Mouse (Mus musculus): ENCODE data around the gene Frmd4b. TPM values are rescaled to one million over a fixed set of nuclear protein-coding genes. Genes with fewer than 3 reads are reported as not detected.
A peak's percentile ranks its signal among the peaks of the same experiment; 100 is the strongest.

Gene Frmd4b
- polyA plus RNA-seq, 1 experiment from 2014 or later = 13.7 TPM

- Histone ChIP-seq H3K9ac (ENCODE audit: low read depth, low read length) (no peak overlapping the region), H3K4me1 (ENCODE audit: control insufficient read depth, insufficient read depth, low read length) (0 out of 2 replicates have a peak, but pooled peaks cover 3% of the 10 kb centered on the region), H3K4me3 (ENCODE audit: low read length) (no peak overlapping the region), H3K27me3 (ENCODE audit: control insufficient read depth, insufficient read depth, low read length) (no peaks in the 10 kb centered on the region), H3K27ac (ENCODE audit: low read depth, low read length) (no peak overlapping the region), H3K9me3 (ENCODE audit: control insufficient read depth, low read length) (no peaks in the 10 kb centered on the region), H3K4me2 (replicated peaks; ENCODE audit: low read depth, low read length) (no peak overlapping the region), H3K36me3 (ENCODE audit: control insufficient read depth, insufficient read depth, low read length) (no peaks in the 10 kb centered on the region)
- 44% methylated on average over 4 of the region's 4 CpGs for WGBS
- ATAC-seq (ENCODE audit: low FRiP score, low TSS enrichment) = peak; percentile 70; the same call in 1 of the 2 replicates
These were observed 173.8 kb downstream of the Frmd4b start for GRCm38 (mm10) chr6:97443522-97443921.

GRCm38 (mm10) chr6:97441357-97441756 is 176.0 kb downstream of the Frmd4b start:
- Histone ChIP-seq H3K9me3 (ENCODE audit: control insufficient read depth, low read length) (no peaks in the 10 kb centered on the region), H3K9ac (ENCODE audit: low read depth, low read length) (no peak overlapping the region), H3K36me3 (ENCODE audit: control insufficient read depth, insufficient read depth, low read length) (no peaks in the 10 kb centered on the region), H3K4me1 (ENCODE audit: control insufficient read depth, insufficient read depth, low read length) (0 out of 2 replicates have a peak, but pooled peaks cover under 1% of the 10 kb centered on the region), H3K27me3 (ENCODE audit: control insufficient read depth, insufficient read depth, low read length) (no peaks in the 10 kb centered on the region), H3K4me2 (replicated peaks; ENCODE audit: low read depth, low read length) (no peak overlapping the region), H3K27ac (ENCODE audit: low read depth, low read length) (no peak overlapping the region), H3K4me3 (ENCODE audit: low read length) (no peak overlapping the region)
- no peak for ATAC-seq (ENCODE audit: low FRiP score, low TSS enrichment)
- WGBS = 66% methylated on average over 7 of the region's 7 CpGs

GRCm38 (mm10) chr6:97438918-97439645 is 178.3 kb downstream of the Frmd4b start:
- 68% methylated on average over 16 of the region's 16 CpGs for WGBS
- no peaks in the 10 kb centered on the region for H3K36me3 ChIP-seq (ENCODE audit: control insufficient read depth, insufficient read depth, low read length)
- no peak overlapping the region for H3K9ac ChIP-seq (ENCODE audit: low read depth, low read length)

GRCm38 (mm10) chr6:97434753-97435152 is 182.6 kb downstream of the Frmd4b start:
- Histone ChIP-seq H3K9me3 (ENCODE audit: control insufficient read depth, low read length) (no peaks in the 10 kb centered on the region), H3K9ac (ENCODE audit: low read depth, low read length) (no peak overlapping the region), H3K4me1 (ENCODE audit: control insufficient read depth, insufficient read depth, low read length) (no peaks in the 10 kb centered on the region), H3K4me2 (replicated peaks; ENCODE audit: low read depth, low read length) (no peak overlapping the region), H3K36me3 (ENCODE audit: control insufficient read depth, insufficient read depth, low read length) (no peaks in the 10 kb centered on the region), H3K4me3 (ENCODE audit: low read length) (no peak overlapping the region), H3K27ac (ENCODE audit: low read depth, low read length) (no peak overlapping the region), H3K27me3 (ENCODE audit: control insufficient read depth, insufficient read depth, low read length) (no peaks in the 10 kb centered on the region)
- ATAC-seq (ENCODE audit: low FRiP score, low TSS enrichment) = no peak
- WGBS = 79% methylated on average over 4 of the region's 4 CpGs

More at GRCm38 (mm10) chr6:97438918-97439645, 178.3 kb downstream of the Frmd4b start:
- Histone ChIP-seq H3K9me3 (ENCODE audit: control insufficient read depth, low read length) (no peaks in the 10 kb centered on the region), H3K4me1 (ENCODE audit: control insufficient read depth, insufficient read depth, low read length) (no peaks in the 10 kb centered on the region), H3K27ac (ENCODE audit: low read depth, low read length) (no peak overlapping the region), H3K4me3 (ENCODE audit: low read length) (no peak overlapping the region), H3K4me2 (replicated peaks; ENCODE audit: low read depth, low read length) (no peak overlapping the region), H3K27me3 (ENCODE audit: control insufficient read depth, insufficient read depth, low read length) (no peaks in the 10 kb centered on the region)
- ATAC-seq (ENCODE audit: low FRiP score, low TSS enrichment) = no peak

DNA sequence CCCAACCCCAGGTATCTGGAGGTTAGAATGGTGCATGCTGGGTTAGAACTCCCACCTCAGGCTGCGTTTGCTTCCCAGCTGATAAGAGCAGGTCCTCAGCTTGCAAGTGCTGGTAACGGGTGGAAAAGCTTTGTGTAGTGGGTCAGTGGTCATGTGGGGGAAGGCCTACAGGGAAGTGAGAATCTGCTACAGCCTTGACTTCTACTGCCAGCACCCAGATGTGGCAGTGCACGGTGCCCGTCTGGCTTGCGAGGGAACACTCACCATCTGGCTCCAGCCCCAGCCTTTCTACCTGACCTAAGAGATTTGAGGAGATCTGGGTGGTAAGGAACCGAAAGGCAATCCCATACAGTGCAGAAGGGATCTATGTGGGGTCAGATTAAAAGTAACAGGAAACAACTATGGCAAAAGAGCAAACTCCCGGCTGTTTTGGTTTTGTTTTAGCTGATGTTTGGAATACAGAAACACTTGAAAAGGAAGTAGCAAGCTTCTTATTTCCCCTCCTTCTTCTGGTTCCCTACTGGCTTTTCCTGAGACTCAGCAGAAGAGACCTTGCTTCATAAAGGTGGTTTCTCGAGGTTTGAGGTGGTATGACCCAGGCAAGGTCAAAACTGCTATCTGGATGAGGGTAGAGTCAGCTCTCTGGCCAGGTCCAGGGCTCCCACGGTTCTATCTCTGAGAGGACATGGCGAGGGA is 185.9 kb downstream of the Frmd4b start:
- Histone ChIP-seq H3K4me2 (replicated peaks; ENCODE audit: low read depth, low read length) (no peak overlapping the region), H3K4me3 (ENCODE audit: low read length) (no peak overlapping the region), H3K27ac (ENCODE audit: low read depth, low read length) (no peak overlapping the region), H3K4me1 (ENCODE audit: control insufficient read depth, insufficient read depth, low read length) (no peaks in the 10 kb centered on the region), H3K9me3 (ENCODE audit: control insufficient read depth, low read length) (no peaks in the 10 kb centered on the region), H3K36me3 (ENCODE audit: control insufficient read depth, insufficient read depth, low read length) (no peaks in the 10 kb centered on the region), H3K9ac (ENCODE audit: low read depth, low read length) (no peak overlapping the region), H3K27me3 (ENCODE audit: control insufficient read depth, insufficient read depth, low read length) (no peaks in the 10 kb centered on the region)
- 79% methylated on average over 10 of the region's 10 CpGs for WGBS
- no peak for ATAC-seq (ENCODE audit: low FRiP score, low TSS enrichment)

DNA sequence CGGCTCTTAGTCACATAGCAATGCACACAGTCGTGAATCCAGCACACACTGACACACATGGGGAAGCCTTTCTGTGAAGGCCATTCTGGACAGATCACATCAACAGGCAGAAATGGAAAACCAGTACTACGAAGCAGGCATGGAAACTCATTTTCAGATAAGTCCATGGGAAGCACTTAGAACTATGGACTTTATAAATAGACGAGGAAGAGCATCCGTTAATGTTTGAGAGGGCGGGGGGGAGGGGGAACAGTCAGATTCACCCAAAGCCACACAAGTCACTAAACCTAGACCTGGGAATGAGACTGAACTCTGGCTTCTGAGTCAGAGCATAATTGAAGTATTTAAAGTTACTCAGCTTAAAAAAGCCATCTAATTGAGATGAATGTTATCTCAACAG is 186.8 kb downstream of the Frmd4b start:
- H3K4me1 ChIP-seq (ENCODE audit: control insufficient read depth, insufficient read depth, low read length) = no peaks in the 10 kb centered on the region
- ATAC-seq (ENCODE audit: low FRiP score, low TSS enrichment) = no peak
- H3K4me2 ChIP-seq (replicated peaks; ENCODE audit: low read depth, low read length) = no peak overlapping the region
- no peak overlapping the region for H3K9ac ChIP-seq (ENCODE audit: low read depth, low read length)
- H3K9me3 ChIP-seq (ENCODE audit: control insufficient read depth, low read length) = no peaks in the 10 kb centered on the region
- no peaks in the 10 kb centered on the region for H3K36me3 ChIP-seq (ENCODE audit: control insufficient read depth, insufficient read depth, low read length)
- 82% methylated on average over 6 of the region's 6 CpGs for WGBS
- H3K27ac ChIP-seq (ENCODE audit: low read depth, low read length) = no peak overlapping the region
- H3K27me3 ChIP-seq (ENCODE audit: control insufficient read depth, insufficient read depth, low read length) = no peaks in the 10 kb centered on the region
- H3K4me3 ChIP-seq (ENCODE audit: low read length) = no peak overlapping the region

DNA sequence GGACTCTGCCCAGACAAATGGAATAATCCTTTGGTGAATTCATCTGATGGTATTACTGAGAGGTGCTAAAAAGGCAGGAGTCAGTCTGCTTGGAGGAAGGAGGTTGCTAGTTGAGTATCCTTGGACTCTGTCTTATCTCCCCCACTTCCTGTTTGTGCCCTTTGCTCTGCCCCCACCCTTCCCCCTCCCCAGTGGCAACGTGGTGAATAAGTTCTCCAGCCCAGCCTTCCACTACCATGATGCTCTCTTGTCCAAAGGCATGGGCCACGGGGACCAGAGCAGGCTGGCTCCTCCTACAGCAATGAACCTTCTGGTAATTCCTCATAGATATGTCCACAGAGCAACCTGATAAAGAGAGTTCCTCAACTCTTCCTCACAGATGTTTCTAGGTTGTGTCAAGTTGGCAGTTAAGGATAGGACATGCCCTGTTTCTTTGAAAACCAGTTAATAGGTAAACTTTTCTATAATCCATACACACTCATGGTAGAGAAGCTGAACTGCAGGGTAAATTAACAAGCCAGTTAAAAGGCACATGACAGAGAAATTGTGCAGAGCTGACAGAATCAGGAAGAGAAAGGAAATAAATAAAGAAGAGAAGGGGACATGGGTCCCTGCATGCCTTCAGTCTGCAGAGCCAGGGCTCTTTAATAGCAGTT is 187.5 kb downstream of the Frmd4b start:
- Histone ChIP-seq H3K27ac (ENCODE audit: low read depth, low read length) (no peak overlapping the region), H3K9me3 (ENCODE audit: control insufficient read depth, low read length) (no peaks in the 10 kb centered on the region), H3K27me3 (ENCODE audit: control insufficient read depth, insufficient read depth, low read length) (no peaks in the 10 kb centered on the region), H3K4me2 (replicated peaks; ENCODE audit: low read depth, low read length) (no peak overlapping the region), H3K4me3 (ENCODE audit: low read length) (no peak overlapping the region), H3K4me1 (ENCODE audit: control insufficient read depth, insufficient read depth, low read length) (no peaks in the 10 kb centered on the region), H3K9ac (ENCODE audit: low read depth, low read length) (no peak overlapping the region), H3K36me3 (ENCODE audit: control insufficient read depth, insufficient read depth, low read length) (no peaks in the 10 kb centered on the region)
- no peak for ATAC-seq (ENCODE audit: low FRiP score, low TSS enrichment)
- WGBS = 25% methylated on average over 2 of the region's 2 CpGs

DNA sequence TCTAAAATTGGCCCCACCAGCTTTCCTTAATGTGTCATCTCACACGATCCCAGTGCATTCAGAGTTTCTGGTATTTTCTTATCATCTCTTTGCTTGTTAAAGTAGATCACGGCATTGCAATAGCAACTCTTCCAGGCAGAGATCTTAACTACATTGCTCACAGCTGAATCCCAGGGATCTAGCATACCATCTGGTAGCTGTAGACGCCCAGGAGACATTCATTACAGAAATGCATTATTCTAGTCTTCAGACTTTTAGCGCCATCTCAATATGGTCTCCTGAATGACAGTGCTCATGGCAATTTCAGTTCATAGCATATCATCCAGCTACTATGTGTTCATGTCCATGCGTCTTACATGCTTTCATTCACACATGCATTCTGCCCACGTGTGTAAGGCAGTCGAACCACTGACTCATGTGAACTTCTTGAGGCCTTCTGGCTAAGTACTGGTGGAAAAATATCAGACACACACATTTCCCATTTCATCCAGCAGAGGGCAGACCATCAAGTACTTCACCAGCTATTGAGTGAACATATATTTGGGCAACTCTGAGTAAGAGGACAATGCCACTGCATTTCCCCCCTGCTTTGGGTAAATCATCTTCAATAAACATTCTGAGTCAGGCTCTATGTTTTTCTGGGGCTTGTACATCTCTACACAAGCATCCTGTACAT is 197.4 kb downstream of the Frmd4b start:
- Histone ChIP-seq H3K9me3 (ENCODE audit: control insufficient read depth, low read length) (no peaks in the 10 kb centered on the region), H3K27ac (ENCODE audit: low read depth, low read length) (no peak overlapping the region), H3K4me1 (ENCODE audit: control insufficient read depth, insufficient read depth, low read length) (no peaks in the 10 kb centered on the region), H3K36me3 (ENCODE audit: control insufficient read depth, insufficient read depth, low read length) (no peaks in the 10 kb centered on the region), H3K9ac (ENCODE audit: low read depth, low read length) (no peak overlapping the region), H3K4me2 (replicated peaks; ENCODE audit: low read depth, low read length) (no peak overlapping the region), H3K4me3 (ENCODE audit: low read length) (no peak overlapping the region), H3K27me3 (ENCODE audit: control insufficient read depth, insufficient read depth, low read length) (no peaks in the 10 kb centered on the region)
- WGBS = 66% methylated on average over 7 of the region's 7 CpGs
- ATAC-seq (ENCODE audit: low FRiP score, low TSS enrichment) = no peak

Data from kidney, embryonic 14.5 days (tissue).